Mouse (Mus musculus) limb, embryonic 14.5 days (tissue): ENCODE measurements at regions not wholly inside any gene's neighbourhood (a gene's known extent, or its start where the extent isn't known, plus 50 kb on each side); places are given as distances from the start of the nearest gene placed in this dataset.
A peak's percentile ranks its signal among the peaks of the same experiment; 100 is the strongest.

Source experiments
- ATAC-seq: fragments of 200-750 bp; cut with Nextera tagmentation; 2 replicates; pipeline ENCODE4 v1.8.0; 2017; ENCODE audit warnings: low read depth, moderate number of reproducible peaks, moderate TSS enrichment; ENCODE audit not compliant: low FRiP score
- DNase-seq: peaks from one replicate; pipeline ENCODE4 v3.0.0-alpha.2; 2015; ENCODE audit warnings: low spot score
- H3K27ac ChIP-seq: fragments of 300-500 bp; sonication (generic); replicated peaks from 2 replicates; pipeline ENCODE4 v1.5.1; 2014; ENCODE audit warnings: low read depth, mild to moderate bottlenecking, low read length, moderate library complexity, mixed read lengths
- H3K27me3 ChIP-seq: fragments of 300-500 bp; sonication (generic); 2 replicates; pipeline ENCODE4 v1.6.1; 2014; ENCODE audit warnings: low read length, mixed read lengths; ENCODE audit not compliant: control insufficient read depth, insufficient read depth
- H3K36me3 ChIP-seq: fragments of 300-500 bp; sonication (generic); 2 replicates; pipeline ENCODE4 v1.6.1; 2014; ENCODE audit warnings: mild to moderate bottlenecking, low read length, moderate library complexity, mixed read lengths; ENCODE audit not compliant: control insufficient read depth, insufficient read depth
- H3K4me1 ChIP-seq: fragments of 300-500 bp; sonication (generic); 2 replicates; pipeline ENCODE4 v1.6.1; 2014; ENCODE audit warnings: antibody characterized with exemption, low read length, mixed read lengths; ENCODE audit not compliant: control insufficient read depth, insufficient read depth
- H3K4me2 ChIP-seq: fragments of 300-500 bp; sonication (generic); replicated peaks from 2 replicates; pipeline ENCODE4 v1.6.1; 2014; ENCODE audit warnings: low read depth, mild to moderate bottlenecking, low read length, moderate library complexity; ENCODE audit not compliant: severe bottlenecking
- H3K4me3 ChIP-seq: fragments of 300-500 bp; sonication (generic); replicated peaks from 2 replicates; pipeline ENCODE4 v1.5.1; 2014; ENCODE audit warnings: low read length
- H3K9ac ChIP-seq: fragments of 300-500 bp; sonication (generic); 2 replicates; pipeline ENCODE4 v1.6.1; 2014; ENCODE audit warnings: mild to moderate bottlenecking, low read depth, low read length, moderate library complexity; ENCODE audit not compliant: severe bottlenecking
- H3K9me3 ChIP-seq: fragments of 300-500 bp; sonication (generic); 2 replicates; pipeline ENCODE4 v1.6.1; 2016; ENCODE audit warnings: low read length; ENCODE audit not compliant: control insufficient read depth
- POLR2A ChIP-seq: fragments of 200-500 bp; IDR thresholded peaks from 2 replicates; pipeline ENCODE4 v1.8.0; 2012; ENCODE audit warnings: inconsistent platforms, mild to moderate bottlenecking, moderate library complexity, borderline replicate concordance; ENCODE audit not compliant: insufficient read depth, insufficient read length; ENCODE audit errors: extremely low read depth
- WGBS: fragments of 180-500 bp; shearing (Covaris S2); extraction: QIAGEN DNeasy Blood & Tissue Kit; methylation state at CpG from one replicate; pipeline ENCODE4 v1.1.7; 2014; 5-methylcytosine and 5-hydroxymethylcytosine counted together

DNA sequence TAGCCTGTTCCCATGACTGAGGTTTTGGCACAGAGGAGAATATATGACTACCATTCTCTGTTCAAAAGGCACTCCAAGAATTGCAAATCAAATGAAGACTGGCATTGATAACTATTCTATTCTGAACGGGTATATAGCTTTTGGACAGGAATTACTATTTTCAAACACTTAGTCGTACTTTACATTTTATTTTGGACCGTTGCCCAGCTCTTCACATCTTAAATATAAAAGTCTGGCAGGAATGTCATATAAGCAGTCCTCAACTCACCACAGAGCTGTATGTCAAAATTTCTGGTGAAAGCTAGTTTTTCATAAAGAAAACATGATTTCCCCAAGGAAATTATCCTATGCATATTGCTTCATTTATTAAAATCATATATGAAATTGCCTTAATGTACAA is 323.7 kb upstream of the Cadm2 start:
- H3K4me2 ChIP-seq = no peak overlapping the region
- no peaks in the 10 kb centered on the region for H3K27me3 ChIP-seq
- H3K9me3 ChIP-seq = no peaks in the 10 kb centered on the region
- H3K4me1 ChIP-seq = no peaks in the 10 kb centered on the region
- no peak for TF ChIP-seq POLR2A
- 56% methylated on average over 3 of the region's 3 CpGs for WGBS
- H3K4me3 ChIP-seq = no peak overlapping the region
- H3K36me3 ChIP-seq = no peaks in the 10 kb centered on the region
- H3K27ac ChIP-seq = no peak overlapping the region
- no peak for ATAC-seq
- no peak overlapping the region for H3K9ac ChIP-seq
- DNase-seq = peak; percentile 66

DNA sequence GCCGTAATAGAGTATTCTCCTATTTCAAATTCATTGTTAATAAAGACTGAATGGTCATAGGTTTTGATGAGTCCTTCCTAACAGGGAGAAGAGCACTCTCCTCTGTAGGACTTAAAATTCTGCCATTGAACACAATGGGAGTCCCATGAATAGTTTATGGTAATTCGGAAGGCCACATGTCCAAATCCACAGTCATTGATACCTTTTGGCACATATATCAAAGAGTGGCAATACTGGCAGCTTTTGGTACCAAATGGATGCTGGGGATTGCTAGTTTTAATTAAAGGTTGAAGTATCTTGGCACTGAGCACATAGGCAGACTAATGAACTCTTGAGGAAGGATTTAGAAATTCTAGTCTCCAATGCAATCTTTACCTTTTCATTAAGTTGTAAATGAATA is 298.5 kb upstream of the Cadm2 start:
- Histone ChIP-seq H3K27ac (no peak overlapping the region), H3K36me3 (no peaks in the 10 kb centered on the region), H3K9me3 (no peaks in the 10 kb centered on the region), H3K4me3 (no peak overlapping the region), H3K4me2 (no peak overlapping the region), H3K4me1 (no peaks in the 10 kb centered on the region), H3K9ac (no peak overlapping the region), H3K27me3 (no peaks in the 10 kb centered on the region)
- WGBS = 86% methylated on average over 2 of the region's 2 CpGs
- ATAC-seq (no peak), DNase-seq (no peak)
- no peak for TF ChIP-seq POLR2A

DNA sequence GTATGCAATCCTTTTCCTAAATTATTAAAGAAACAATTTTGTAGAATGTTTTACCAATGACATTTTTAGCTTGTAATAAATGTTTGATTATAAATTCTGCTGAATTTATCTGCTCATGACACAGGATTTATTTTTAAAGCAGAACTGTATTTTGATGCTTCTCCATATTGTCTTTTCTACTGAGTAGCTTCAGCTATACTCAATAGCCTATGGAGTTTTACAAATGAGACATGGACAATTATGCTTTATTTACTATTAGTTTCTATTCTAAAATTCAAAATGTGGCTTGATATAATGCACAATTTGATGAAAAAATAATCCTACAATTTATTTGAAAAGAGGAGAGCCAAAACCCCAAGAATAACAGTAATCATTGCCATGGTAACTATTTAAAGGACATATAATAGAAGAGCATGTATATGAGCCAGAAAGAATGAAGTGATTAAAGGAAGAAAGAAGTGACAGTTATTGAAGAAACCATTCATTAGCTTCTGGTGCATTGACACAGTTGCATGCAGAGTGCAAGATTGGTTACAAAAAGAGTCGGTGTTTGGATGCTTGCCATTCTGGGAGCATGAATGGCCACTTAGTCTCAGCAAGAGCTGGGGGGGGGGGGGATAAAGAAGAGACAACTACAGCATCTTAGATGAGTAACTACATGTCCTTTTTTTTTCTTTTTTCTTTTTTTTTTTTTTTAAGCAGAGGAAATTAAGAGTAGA is 250.8 kb upstream of the Cadm2 start:
- TF ChIP-seq POLR2A = no peak
- DNase-seq = no peak
- Histone ChIP-seq H3K4me3 (no peak overlapping the region), H3K36me3 (no peaks in the 10 kb centered on the region), H3K27ac (no peak overlapping the region), H3K4me1 (no peaks in the 10 kb centered on the region), H3K4me2 (no peak overlapping the region), H3K9ac (no peak overlapping the region), H3K9me3 (no peaks in the 10 kb centered on the region), H3K27me3 (no peaks in the 10 kb centered on the region)
- WGBS = 80% methylated on average over 1 of the region's 1 CpGs
- ATAC-seq = no peak

DNA sequence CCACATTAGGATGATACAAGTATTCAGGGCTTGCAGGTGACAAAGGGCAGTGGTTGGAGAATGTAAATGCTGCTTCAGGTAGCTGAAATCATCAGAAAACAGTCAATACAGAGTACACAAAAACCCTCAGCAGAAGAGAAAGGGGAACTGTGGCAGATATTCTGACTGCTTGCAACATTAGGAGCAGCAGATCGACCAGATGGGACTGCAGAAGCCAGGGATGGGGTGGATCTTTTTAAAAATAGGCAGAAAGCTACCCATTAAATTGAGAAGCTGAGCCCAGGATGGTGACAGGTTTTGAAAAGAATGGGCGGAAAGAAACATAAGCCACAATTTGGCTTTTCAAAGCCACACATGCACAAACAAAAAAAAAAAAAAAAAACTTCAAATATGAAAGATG is 229.5 kb upstream of the Cadm2 start:
- 73% methylated on average over 2 of the region's 2 CpGs for WGBS
- no peaks in the 10 kb centered on the region for H3K9me3 ChIP-seq
- no peaks in the 10 kb centered on the region for H3K36me3 ChIP-seq
- H3K27ac ChIP-seq = no peak overlapping the region
- H3K27me3 ChIP-seq = no peaks in the 10 kb centered on the region
- ATAC-seq = no peak
- no peak for DNase-seq
- no peak overlapping the region for H3K4me3 ChIP-seq
- H3K9ac ChIP-seq = no peak overlapping the region
- no peaks in the 10 kb centered on the region for H3K4me1 ChIP-seq
- H3K4me2 ChIP-seq = no peak overlapping the region
- TF ChIP-seq POLR2A = no peak

DNA sequence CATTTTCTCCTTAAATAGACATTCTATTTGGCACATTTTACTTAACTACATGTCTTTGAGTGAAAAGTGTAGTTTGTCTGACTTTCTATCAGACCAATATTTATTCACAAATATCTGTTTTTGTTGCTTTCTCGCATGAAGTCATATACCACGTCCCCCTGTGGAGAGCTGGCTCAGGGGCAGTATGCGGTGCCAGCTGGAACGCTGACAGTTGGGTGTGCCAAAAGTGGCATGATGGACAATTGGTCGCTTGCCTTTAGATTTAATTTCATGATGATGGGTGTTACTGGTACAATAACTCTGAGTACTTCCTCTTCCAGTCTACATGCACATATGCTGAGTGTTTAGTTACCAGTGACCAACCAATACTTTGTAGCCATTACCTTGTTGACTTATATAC is 223.8 kb upstream of the Cadm2 start:
- H3K27me3 ChIP-seq = no peaks in the 10 kb centered on the region
- H3K9ac ChIP-seq = no peak overlapping the region
- no peak overlapping the region for H3K4me3 ChIP-seq
- TF ChIP-seq POLR2A = no peak
- H3K4me2 ChIP-seq = no peak overlapping the region
- DNase-seq (no peak), ATAC-seq (no peak)
- no peaks in the 10 kb centered on the region for H3K36me3 ChIP-seq
- H3K4me1 ChIP-seq = no peaks in the 10 kb centered on the region
- no peaks in the 10 kb centered on the region for H3K9me3 ChIP-seq
- H3K27ac ChIP-seq = no peak overlapping the region
- WGBS = 90% methylated on average over 5 of the region's 5 CpGs

DNA sequence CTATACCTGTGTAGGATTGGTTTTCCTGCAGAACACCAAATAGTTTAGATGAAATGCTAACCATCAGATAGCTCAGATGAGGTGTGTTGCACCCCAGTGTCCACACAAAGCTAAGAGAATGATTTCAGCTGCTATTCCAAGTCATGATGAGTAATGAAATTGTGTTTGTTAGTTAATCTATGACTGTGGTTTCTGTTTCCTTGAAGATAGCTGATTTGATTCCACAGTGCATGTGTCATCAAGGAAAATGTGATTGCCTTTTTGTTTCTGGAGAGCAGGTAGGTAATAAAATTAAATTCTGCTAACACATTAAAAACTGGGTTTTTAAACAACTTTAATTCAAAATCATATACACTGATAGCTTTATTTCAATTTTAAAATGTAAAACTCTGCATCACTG is 176.5 kb upstream of the Cadm2 start:
- no peak overlapping the region for H3K4me3 ChIP-seq
- no peak overlapping the region for H3K9ac ChIP-seq
- no peaks in the 10 kb centered on the region for H3K27me3 ChIP-seq
- H3K4me2 ChIP-seq = no peak overlapping the region
- no peak overlapping the region for H3K27ac ChIP-seq
- H3K36me3 ChIP-seq = no peaks in the 10 kb centered on the region
- TF ChIP-seq POLR2A = no peak
- DNase-seq (no peak), ATAC-seq (no peak)
- H3K4me1 ChIP-seq = no peaks in the 10 kb centered on the region
- H3K9me3 ChIP-seq = no peaks in the 10 kb centered on the region
